Mouse (Mus musculus) liver, embryonic 14.5 days (tissue): ENCODE results near the gene Gm44579. TPM values are rescaled to one million over a fixed set of nuclear protein-coding genes. Genes with fewer than 3 reads are reported as not detected.

Experiments used
- ATAC-seq: fragments of 200-750 bp; cut with Nextera tagmentation; 2 replicates; pipeline ENCODE4 v1.8.0; 2017; ENCODE audit warnings: moderate number of reproducible peaks, mild to moderate bottlenecking, moderate library complexity; ENCODE audit not compliant: insufficient read depth
- DNase-seq, 3 experiments: peaks; one replicate each; pipeline ENCODE4 v3.0.0-alpha.2; 2012 to 2013; ENCODE audit warnings: low read depth in 3 of 3, low spot score in 3 of 3
- H3K27ac ChIP-seq: fragments of 300-500 bp; sonication (generic); 2 replicates; pipeline ENCODE4 v1.5.1; 2014; ENCODE audit warnings: moderate library complexity, mild to moderate bottlenecking, control low read depth, inconsistent platforms
- H3K27me3 ChIP-seq: fragments of 300-500 bp; sonication (generic); 2 replicates; pipeline ENCODE4 v1.6.1; 2014; ENCODE audit warnings: mild to moderate bottlenecking, low read length, moderate library complexity; ENCODE audit not compliant: control insufficient read depth, insufficient read depth
- H3K36me3 ChIP-seq: fragments of 300-500 bp; sonication (generic); replicated peaks from 2 replicates; pipeline ENCODE4 v1.6.1; 2014; ENCODE audit warnings: low read depth; ENCODE audit not compliant: control insufficient read depth, insufficient read depth
- H3K4me1 ChIP-seq, 2 experiments: fragments of 200-500 bp in 1 of 2; fragments of 300-500 bp in 1 of 2; sonication (generic) in 1 of 2; replicated peaks; 2 replicates each; pipeline ENCODE4 v1.6.1; 2012 to 2014; ENCODE audit warnings: antibody characterized with exemption in 1 of 2, inconsistent platforms in 1 of 2, low read length in 1 of 2; ENCODE audit not compliant: control insufficient read depth in 2 of 2, insufficient read depth in 2 of 2
- H3K4me2 ChIP-seq: fragments of 300-500 bp; sonication (generic); 2 replicates; pipeline ENCODE4 v1.6.1; 2014; ENCODE audit warnings: low read depth, mild to moderate bottlenecking, control low read depth, moderate library complexity
- H3K4me3 ChIP-seq, 2 experiments: fragments of 200-500 bp in 1 of 2; fragments of 300-500 bp in 1 of 2; sonication (generic) in 1 of 2; 2 replicates each; pipeline ENCODE4 v1.5.1; 2012 to 2014; ENCODE audit warnings: low read depth in 2 of 2, low read length in 2 of 2, mild to moderate bottlenecking in 2 of 2, control low read depth in 1 of 2, inconsistent platforms in 1 of 2, moderate library complexity in 1 of 2; ENCODE audit not compliant: insufficient read depth in 1 of 2
- H3K9ac ChIP-seq: fragments of 300-500 bp; sonication (generic); replicated peaks from 2 replicates; pipeline ENCODE4 v1.6.1; 2014; ENCODE audit warnings: mild to moderate bottlenecking, control low read depth, moderate library complexity
- H3K9me3 ChIP-seq: fragments of 300-500 bp; sonication (generic); 2 replicates; pipeline ENCODE4 v1.6.1; 2016; ENCODE audit warnings: low read length, mixed read lengths; ENCODE audit not compliant: control insufficient read depth
- CTCF ChIP-seq: IDR thresholded peaks from 2 replicates; pipeline ENCODE4 v1.5.1; 2016; ENCODE audit warnings: antibody characterized with exemption, low read depth, control low read depth
- EP300 ChIP-seq: IDR thresholded peaks from 2 replicates; pipeline ENCODE4 v1.6.1; 2016; ENCODE audit warnings: antibody characterized with exemption, low read depth
- WGBS: fragments of 180-500 bp; shearing (Covaris S2); extraction: QIAGEN DNeasy Blood & Tissue Kit; methylation state at CpG from one replicate; pipeline ENCODE4 v1.1.7; 2014; ENCODE audit not compliant: insufficient replicate concordance; 5-methylcytosine and 5-hydroxymethylcytosine counted together
- polyA plus RNA-seq, 2 experiments: library from polyadenylated mRNA; depleted of rRNA in 1 of 2; stranded (reverse) in 1 of 2; unstranded in 1 of 2; fragments of >200 nt; fragmentation: Nextera tagmentation in 1 of 2; extraction: Ambion mirVana in 1 of 2; gene quantifications; 2 replicates each; pipeline versions ENCODE4 v1.2.1 to v1.2.3; 2012 to 2014

The Gm44579 gene
- polyA plus RNA-seq, 2 experiments = not detected

DNA sequence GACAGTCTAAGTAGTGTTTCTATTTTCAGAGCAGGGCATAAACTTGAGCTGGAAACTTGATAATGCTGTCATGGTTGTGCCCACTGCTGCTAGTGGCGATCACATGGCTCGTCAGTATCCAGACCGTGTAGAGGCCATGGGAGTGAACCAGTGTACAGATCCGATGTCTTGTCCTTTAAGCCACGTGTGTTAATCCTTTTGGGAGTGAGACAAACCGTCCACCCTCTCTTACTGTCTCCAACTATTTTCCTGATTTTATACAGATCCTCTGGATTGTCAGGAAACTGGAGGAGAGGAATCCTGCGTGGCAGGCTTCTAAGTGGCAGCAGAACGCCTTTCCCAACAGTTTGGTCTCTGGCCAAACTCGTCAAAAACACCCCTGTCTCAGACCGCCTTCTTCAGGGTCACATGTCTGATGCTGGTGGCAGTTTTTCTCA is 71.6 kb downstream of the Gm44579 start:
- H3K27ac ChIP-seq = no peak overlapping the region
- no peaks in the 10 kb centered on the region for H3K9me3 ChIP-seq
- TF ChIP-seq EP300 = no peak
- no peak for TF ChIP-seq CTCF
- H3K4me1 ChIP-seq = peaks cover 2 to 6% of the 10 kb centered on the region in 2 experiments
- H3K27me3 ChIP-seq = no peaks in the 10 kb centered on the region
- no peaks in the 10 kb centered on the region for H3K36me3 ChIP-seq
- no peak overlapping the region for H3K4me3 ChIP-seq
- WGBS = 61% methylated on average over 10 of the region's 10 CpGs
- DNase-seq = no peak
- H3K9ac ChIP-seq = no peak overlapping the region
- H3K4me2 ChIP-seq = no peak overlapping the region
- ATAC-seq = no peak

DNA sequence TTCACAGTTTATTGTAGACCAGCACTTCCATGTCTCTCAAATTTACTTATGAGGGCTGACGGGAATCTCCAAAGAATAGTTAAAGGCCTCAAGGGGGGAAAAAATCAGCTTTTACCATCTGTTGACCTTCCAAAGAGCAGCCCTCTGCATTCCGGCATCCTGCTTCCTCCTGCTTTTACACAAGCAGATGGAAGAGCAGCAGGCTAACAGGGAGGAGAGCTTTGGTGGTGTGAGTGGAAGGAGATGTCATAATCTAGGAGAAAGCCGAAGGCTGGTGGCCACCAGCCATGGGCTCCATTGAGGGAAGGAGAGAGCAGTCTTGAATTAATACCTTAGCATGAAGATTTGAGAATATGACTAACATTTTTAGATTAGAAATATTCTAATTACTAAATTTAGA is 72.4 kb downstream of the Gm44579 start:
- Histone ChIP-seq H3K4me3 (no peak overlapping the region), H3K36me3 (no peaks in the 10 kb centered on the region), H3K9ac (no peak overlapping the region), H3K4me1 (peaks cover 2 to 6% of the 10 kb centered on the region in 2 experiments), H3K9me3 (no peaks in the 10 kb centered on the region), H3K4me2 (no peak overlapping the region), H3K27me3 (no peaks in the 10 kb centered on the region), H3K27ac (no peak overlapping the region)
- TF ChIP-seq CTCF (no peak), EP300 (no peak)
- 75% methylated on average over 3 of the region's 3 CpGs for WGBS
- no peak for DNase-seq
- no peak for ATAC-seq

DNA sequence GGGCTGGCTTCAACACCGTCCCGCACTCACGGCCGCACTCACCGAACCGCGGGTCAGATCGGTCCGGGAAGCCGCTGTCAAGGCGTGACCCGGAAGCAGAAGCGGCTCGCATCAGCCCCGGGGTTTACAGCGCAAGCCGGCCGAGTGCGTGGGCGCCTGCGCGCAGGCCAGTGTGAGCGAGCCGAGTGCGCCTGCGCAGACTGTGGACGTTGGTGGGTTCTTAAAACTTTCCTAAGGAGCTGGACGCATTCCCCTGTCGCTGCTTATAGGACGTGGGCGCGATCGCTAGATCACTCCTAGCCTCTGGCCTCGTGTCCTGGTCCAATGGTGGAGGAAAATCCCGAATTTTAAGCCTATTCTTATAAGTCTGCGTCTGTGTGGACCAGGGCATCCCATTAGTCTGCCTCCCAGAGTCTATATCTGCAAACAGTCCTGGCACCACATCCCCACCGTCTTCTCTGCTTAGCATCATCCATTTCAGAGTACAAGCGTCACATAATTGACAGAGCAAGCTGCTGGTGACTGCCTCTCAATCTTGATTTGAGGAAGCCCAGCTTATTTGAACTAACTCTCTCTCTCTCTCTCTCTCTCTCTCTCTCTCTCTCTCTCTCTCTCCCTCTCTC is 75.1 kb downstream of the Gm44579 start:
- Histone ChIP-seq H3K36me3 (no peaks in the 10 kb centered on the region), H3K4me3 (peak overlapping the region; percentile 72 to 84), H3K27me3 (no peaks in the 10 kb centered on the region), H3K9ac (peak overlapping the region; percentile 95), H3K4me2 (peak overlapping the region; percentile 74), H3K4me1 (peaks cover 2 to 6% of the 10 kb centered on the region in 2 experiments), H3K9me3 (no peaks in the 10 kb centered on the region), H3K27ac (peak overlapping the region; percentile 58)
- peak; percentile 96 for ATAC-seq
- no peak for TF ChIP-seq CTCF
- TF ChIP-seq EP300 = no peak
- WGBS = 2% methylated on average over 38 of the region's 38 CpGs
- DNase-seq = peak; percentile 75 to 78 (median 76)

DNA sequence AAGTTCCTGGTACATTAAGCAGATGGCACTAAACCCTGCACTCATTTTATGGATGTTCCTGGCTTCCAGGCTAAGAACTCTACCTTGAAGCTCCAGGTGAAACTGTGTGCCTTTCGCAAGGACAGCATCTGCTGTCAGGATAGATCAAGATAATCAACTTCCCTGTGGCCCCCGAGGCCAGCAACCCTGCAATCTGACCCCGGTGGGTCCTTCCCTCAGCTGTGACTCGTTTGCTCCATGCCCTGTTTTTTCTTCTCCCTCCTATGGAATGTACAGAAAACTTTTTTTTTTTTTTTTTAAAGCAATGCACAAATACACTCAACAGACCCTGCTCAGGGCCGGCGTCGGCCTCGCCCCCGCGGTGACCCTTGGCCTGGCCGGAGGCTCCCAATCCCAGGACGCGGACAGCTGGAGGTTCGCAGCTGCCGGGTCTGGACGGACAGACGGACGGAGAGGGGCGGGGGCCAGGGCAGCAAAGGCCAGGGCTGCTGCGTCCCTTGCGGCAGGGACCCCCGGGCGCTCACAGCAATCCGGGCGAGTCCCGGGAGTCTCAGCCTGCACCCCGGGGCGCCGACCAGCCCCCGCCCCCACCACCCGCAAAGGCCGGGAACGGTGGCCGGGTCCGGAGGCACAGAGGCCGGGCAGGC is 75.8 kb downstream of the Gm44579 start:
- Histone ChIP-seq H3K27ac (peak overlapping the region; percentile 58), H3K9ac (peak overlapping the region; percentile 95), H3K4me3 (peak overlapping the region; percentile 72 to 84), H3K4me2 (peak overlapping the region; percentile 74), H3K9me3 (no peaks in the 10 kb centered on the region), H3K36me3 (no peaks in the 10 kb centered on the region), H3K27me3 (no peaks in the 10 kb centered on the region), H3K4me1 (peaks cover 2 to 6% of the 10 kb centered on the region in 2 experiments)
- no peak for TF ChIP-seq EP300
- TF ChIP-seq CTCF = no peak
- no peak for DNase-seq
- under 1% methylated on average over 36 of the region's 36 CpGs for WGBS
- peak; percentile 67 for ATAC-seq

DNA sequence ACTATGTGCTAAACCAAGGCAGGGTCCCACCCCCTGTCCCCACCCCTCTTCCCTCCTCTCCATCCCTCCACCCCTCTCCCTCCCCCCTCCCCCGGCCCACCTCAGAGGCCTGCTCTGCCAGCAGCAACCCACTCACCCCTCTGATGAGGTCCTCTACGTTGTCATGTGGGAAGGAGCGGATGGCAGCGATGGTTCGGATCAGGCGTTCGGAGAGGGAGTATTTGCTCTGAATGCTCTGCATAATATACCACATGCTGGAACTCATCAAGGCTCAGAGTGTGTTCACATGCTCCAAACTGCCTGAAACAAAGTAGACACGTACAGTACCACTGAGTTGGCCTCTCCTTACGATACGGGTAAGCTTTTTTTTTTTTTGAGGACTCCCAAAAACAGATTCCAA is 78.3 kb downstream of the Gm44579 start:
- Histone ChIP-seq H3K36me3 (no peaks in the 10 kb centered on the region), H3K4me2 (no peak overlapping the region)
- no peak for DNase-seq

More for the DNA sequence above, 78.3 kb downstream of the Gm44579 start:
- H3K9me3 ChIP-seq = no peaks in the 10 kb centered on the region
- no peak for ATAC-seq
- TF ChIP-seq CTCF (no peak), EP300 (no peak)
- 81% methylated on average over 10 of the region's 10 CpGs for WGBS
- no peaks in the 10 kb centered on the region for H3K27me3 ChIP-seq
- no peak overlapping the region for H3K9ac ChIP-seq
- no peak overlapping the region for H3K27ac ChIP-seq
- H3K4me3 ChIP-seq = no peak overlapping the region
- peaks cover 2 to 6% of the 10 kb centered on the region in 2 experiments for H3K4me1 ChIP-seq
